Mouse (Mus musculus): Measurements from ENCODE around the gene Stxbp3. TPM values are rescaled to one million over a fixed set of nuclear protein-coding genes. Genes with fewer than 3 reads are reported as not detected.

The Stxbp3 gene
- polyA plus RNA-seq, 2 experiments from 2014 or later = 58.1 to 69.1 TPM

GRCm38 (mm10) chr3:108795554-108796299 lies 44.6 kb downstream of the Stxbp3 start:
- peak; percentile 81 for ATAC-seq

GRCm38 (mm10) chr3:108794780-108795179 lies 45.5 kb downstream of the Stxbp3 start:
- ATAC-seq = no peak

GRCm38 (mm10) chr3:108792420-108792819 lies 47.9 kb downstream of the Stxbp3 start:
- ATAC-seq = no peak

- no peak for ATAC-seq
These were observed 49.1 kb downstream of the Stxbp3 start for GRCm38 (mm10) chr3:108791054-108791706.

- ATAC-seq = no peak
These were observed 49.8 kb downstream of the Stxbp3 start for GRCm38 (mm10) chr3:108790499-108790898.

GRCm38 (mm10) chr3:108789299-108789698 lies 51.0 kb downstream of the Stxbp3 start:
- no peak for ATAC-seq

GRCm38 (mm10) chr3:108788455-108788794 lies 51.9 kb downstream of the Stxbp3 start:
- ATAC-seq = no peak

- peak; percentile 68 for ATAC-seq
These were observed 52.4 kb downstream of the Stxbp3 start for GRCm38 (mm10) chr3:108787754-108788454.

GRCm38 (mm10) chr3:108786520-108786919 lies 53.8 kb downstream of the Stxbp3 start:
- no peak for ATAC-seq

- ATAC-seq = no peak
These were observed 57.9 kb downstream of the Stxbp3 start for GRCm38 (mm10) chr3:108782364-108782895.

- no peak for ATAC-seq
These were observed 58.4 kb downstream of the Stxbp3 start for GRCm38 (mm10) chr3:108781884-108782270.

- no peak for ATAC-seq
These were observed 59.0 kb downstream of the Stxbp3 start for GRCm38 (mm10) chr3:108781238-108781883.

GRCm38 (mm10) chr3:108778761-108779540 lies 61.4 kb downstream of the Stxbp3 start:
- no peak for ATAC-seq

GRCm38 (mm10) chr3:108772811-108773210 lies 67.5 kb downstream of the Stxbp3 start:
- ATAC-seq = no peak

GRCm38 (mm10) chr3:108772211-108772610 lies 68.1 kb downstream of the Stxbp3 start:
- ATAC-seq = no peak

GRCm38 (mm10) chr3:108770725-108771368 lies 69.5 kb downstream of the Stxbp3 start:
- peak; percentile 75 for ATAC-seq

- ATAC-seq = no peak
These were observed 70.8 kb downstream of the Stxbp3 start for GRCm38 (mm10) chr3:108769547-108769946.

- no peak for ATAC-seq
These were observed 72.9 kb downstream of the Stxbp3 start for GRCm38 (mm10) chr3:108767416-108767815.

GRCm38 (mm10) chr3:108766943-108767342 lies 73.4 kb downstream of the Stxbp3 start:
- no peak for ATAC-seq

GRCm38 (mm10) chr3:108765476-108765875 lies 74.8 kb downstream of the Stxbp3 start:
- ATAC-seq = no peak

GRCm38 (mm10) chr3:108764976-108765375 lies 75.3 kb downstream of the Stxbp3 start:
- no peak for ATAC-seq
